Mouse (Mus musculus): ENCODE measurements around the gene D630039A03Rik. TPM values are rescaled to one million over a fixed set of nuclear protein-coding genes. Genes with fewer than 3 reads are reported as not detected.
A peak's percentile ranks its signal among the peaks of the same experiment; 100 is the strongest.

D630039A03Rik gene
- polyA plus RNA-seq, 1 experiment from 2014 or later: not detected

DNA sequence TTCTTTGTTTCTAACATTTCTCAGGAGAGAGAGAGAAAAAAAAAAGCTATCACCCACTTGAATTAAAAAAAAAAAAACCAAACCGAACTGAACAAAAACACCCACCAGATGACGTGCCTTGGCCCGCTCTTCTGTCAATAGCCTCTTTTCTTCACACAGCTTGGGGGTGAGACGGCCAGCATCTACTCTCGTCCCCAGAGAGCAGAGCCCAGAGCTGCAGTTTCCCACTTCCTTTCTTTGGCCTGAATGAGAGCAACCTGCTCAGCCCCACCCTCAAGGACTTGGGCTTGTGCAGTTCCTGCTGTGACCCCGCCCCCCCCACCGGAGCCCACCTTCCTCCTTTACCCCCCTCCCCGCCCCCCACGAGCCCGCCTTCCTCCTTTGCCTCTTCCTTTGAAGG lies 48.6 kb downstream of the D630039A03Rik start:
- no peaks in the 10 kb centered on the region for H3K9me3 ChIP-seq (replicated peaks; ENCODE audit: control insufficient read depth, low read length)
- H3K9ac ChIP-seq (ENCODE audit: low read length): no peak overlapping the region
- H3K36me3 ChIP-seq (ENCODE audit: control insufficient read depth, insufficient read depth, low read length): no peaks in the 10 kb centered on the region
- H3K4me3 ChIP-seq (ENCODE audit: low read depth, low read length): no peak overlapping the region
- H3K27me3 ChIP-seq (replicated peaks; ENCODE audit: control insufficient read depth, insufficient read depth, low read length): no peaks in the 10 kb centered on the region
- H3K4me1 ChIP-seq (ENCODE audit: control insufficient read depth, insufficient read depth, low read length): peaks cover 6% of the 10 kb centered on the region
- WGBS: 45% methylated on average over 10 of the region's 10 CpGs
- no peak for ATAC-seq
- H3K27ac ChIP-seq (ENCODE audit: low read depth, low read length): no peak overlapping the region
- no peak overlapping the region for H3K4me2 ChIP-seq (ENCODE audit: low read length)
- no peak for DNase-seq (ENCODE audit: low spot score)

DNA sequence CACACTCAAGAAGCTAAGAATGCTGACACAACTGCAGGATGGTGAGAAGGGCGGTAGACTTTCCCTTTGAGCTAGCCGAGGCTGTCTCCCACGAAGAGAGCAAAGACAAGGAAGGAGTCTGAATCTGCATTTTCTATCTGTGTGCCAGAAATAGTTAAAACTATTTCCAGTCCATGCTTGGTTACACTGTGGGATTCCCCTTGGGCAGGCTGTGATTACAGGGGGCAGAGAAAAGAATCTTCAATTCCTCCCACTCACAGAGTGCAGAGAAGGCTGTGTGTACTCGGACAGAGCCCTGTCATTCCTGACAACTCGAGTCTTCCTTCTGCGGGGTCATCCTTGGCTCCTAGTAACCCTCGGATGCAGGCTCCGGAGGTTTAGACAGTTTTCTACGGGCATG lies 49.1 kb downstream of the D630039A03Rik start:
- Histone ChIP-seq H3K4me2 (ENCODE audit: low read length) (no peak overlapping the region), H3K36me3 (ENCODE audit: control insufficient read depth, insufficient read depth, low read length) (no peaks in the 10 kb centered on the region), H3K27ac (ENCODE audit: low read depth, low read length) (no peak overlapping the region), H3K4me3 (ENCODE audit: low read depth, low read length) (no peak overlapping the region), H3K9ac (ENCODE audit: low read length) (no peak overlapping the region), H3K9me3 (replicated peaks; ENCODE audit: control insufficient read depth, low read length) (no peaks in the 10 kb centered on the region), H3K27me3 (replicated peaks; ENCODE audit: control insufficient read depth, insufficient read depth, low read length) (no peaks in the 10 kb centered on the region), H3K4me1 (ENCODE audit: control insufficient read depth, insufficient read depth, low read length) (peaks cover 6% of the 10 kb centered on the region)
- no peak for DNase-seq (ENCODE audit: low spot score)
- WGBS: 70% methylated on average over 9 of the region's 9 CpGs
- no peak for ATAC-seq

DNA sequence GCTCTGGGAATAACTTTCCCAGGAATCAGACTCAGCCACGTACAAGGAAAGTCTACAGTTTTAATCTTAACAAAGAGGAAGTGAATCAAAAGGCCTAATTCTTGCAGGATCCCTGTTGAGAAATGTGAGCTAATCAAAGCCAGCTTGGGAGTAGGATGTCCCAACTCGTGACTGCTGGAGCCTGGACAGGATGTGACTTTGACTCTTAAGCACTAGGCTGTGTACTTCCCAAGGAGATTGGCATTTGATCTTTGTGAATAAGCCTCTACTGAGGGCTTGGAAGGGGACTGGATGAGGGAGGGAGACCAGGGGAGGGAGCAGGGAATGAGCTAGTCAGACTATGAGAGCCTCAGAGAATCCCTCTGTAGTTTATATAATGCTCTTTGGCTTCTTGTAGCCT lies 50.0 kb downstream of the D630039A03Rik start:
- no peak overlapping the region for H3K4me3 ChIP-seq (ENCODE audit: low read depth, low read length)
- H3K27ac ChIP-seq (ENCODE audit: low read depth, low read length): no peak overlapping the region
- ATAC-seq (no peak), DNase-seq (ENCODE audit: low spot score) (peak; percentile 30)
- H3K4me1 ChIP-seq (ENCODE audit: control insufficient read depth, insufficient read depth, low read length): peaks cover 6% of the 10 kb centered on the region
- no peaks in the 10 kb centered on the region for H3K27me3 ChIP-seq (replicated peaks; ENCODE audit: control insufficient read depth, insufficient read depth, low read length)
- H3K4me2 ChIP-seq (ENCODE audit: low read length): no peak overlapping the region
- no peaks in the 10 kb centered on the region for H3K9me3 ChIP-seq (replicated peaks; ENCODE audit: control insufficient read depth, low read length)
- no peaks in the 10 kb centered on the region for H3K36me3 ChIP-seq (ENCODE audit: control insufficient read depth, insufficient read depth, low read length)
- 14% methylated on average over 2 of the region's 2 CpGs for WGBS
- no peak overlapping the region for H3K9ac ChIP-seq (ENCODE audit: low read length)

DNA sequence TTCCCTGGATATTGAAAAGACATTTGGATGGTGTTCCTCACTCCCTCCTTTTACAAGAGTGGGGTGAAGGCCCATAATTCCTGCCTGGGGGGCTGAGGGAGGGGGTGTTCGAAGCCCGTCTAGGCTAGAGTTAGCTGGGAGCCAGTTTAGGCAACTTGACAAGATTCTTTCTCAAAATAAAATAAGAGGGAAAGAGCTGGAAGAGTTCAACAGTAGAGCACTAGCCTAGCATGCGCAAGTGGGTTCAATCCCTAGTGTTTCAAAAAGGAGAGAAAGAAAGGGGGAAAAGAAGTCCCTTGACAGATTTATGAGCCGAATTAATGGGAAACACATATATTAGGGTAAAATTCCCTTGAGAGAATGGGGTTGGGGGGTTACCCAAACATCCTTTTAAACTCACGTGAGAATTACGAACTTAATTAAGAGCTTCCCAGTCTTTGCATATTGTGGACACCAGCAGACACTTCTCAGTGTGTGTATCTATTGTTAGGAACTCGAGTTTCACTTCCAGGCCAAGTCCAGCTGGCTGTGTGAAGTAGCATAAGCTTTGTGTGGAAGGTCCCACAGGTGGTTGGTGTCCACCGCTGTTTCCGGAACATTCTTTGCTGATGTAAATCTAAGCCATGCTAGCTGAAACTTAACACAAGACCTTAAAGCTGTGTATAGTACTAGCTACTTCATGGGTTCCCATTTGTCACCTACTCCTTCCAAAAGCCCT lies 53.7 kb downstream of the D630039A03Rik start:
- H3K9me3 ChIP-seq (replicated peaks; ENCODE audit: control insufficient read depth, low read length): no peaks in the 10 kb centered on the region
- no peak overlapping the region for H3K4me3 ChIP-seq (ENCODE audit: low read depth, low read length)
- DNase-seq (ENCODE audit: low spot score) (no peak), ATAC-seq (no peak)
- no peaks in the 10 kb centered on the region for H3K27me3 ChIP-seq (replicated peaks; ENCODE audit: control insufficient read depth, insufficient read depth, low read length)
- no peak overlapping the region for H3K27ac ChIP-seq (ENCODE audit: low read depth, low read length)
- no peak overlapping the region for H3K4me2 ChIP-seq (ENCODE audit: low read length)
- no peak overlapping the region for H3K9ac ChIP-seq (ENCODE audit: low read length)
- H3K36me3 ChIP-seq (ENCODE audit: control insufficient read depth, insufficient read depth, low read length): no peaks in the 10 kb centered on the region
- peaks cover 6% of the 10 kb centered on the region for H3K4me1 ChIP-seq (ENCODE audit: control insufficient read depth, insufficient read depth, low read length)
- 81% methylated on average over 9 of the region's 9 CpGs for WGBS

DNA sequence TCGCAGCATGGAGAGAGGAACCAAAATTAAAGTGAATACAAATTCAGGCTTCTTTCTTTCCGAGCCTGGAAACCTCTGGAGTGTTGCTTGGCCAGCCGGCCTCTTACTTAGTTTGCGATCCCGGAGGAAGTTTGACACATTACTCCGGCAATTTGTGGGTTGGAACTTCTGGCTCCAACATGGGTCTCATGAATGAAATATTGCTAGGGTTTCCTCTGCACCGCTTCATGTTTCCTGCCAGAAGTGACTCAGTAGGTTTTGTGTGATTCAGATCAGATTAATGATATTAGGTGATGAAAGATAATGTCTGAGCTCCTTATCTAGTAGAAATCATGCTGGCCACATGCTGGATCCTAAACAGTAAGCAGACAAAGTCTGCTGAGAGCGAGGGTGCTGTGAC lies 54.2 kb downstream of the D630039A03Rik start:
- Histone ChIP-seq H3K36me3 (ENCODE audit: control insufficient read depth, insufficient read depth, low read length) (no peaks in the 10 kb centered on the region), H3K4me1 (ENCODE audit: control insufficient read depth, insufficient read depth, low read length) (no peaks in the 10 kb centered on the region), H3K27ac (ENCODE audit: low read depth, low read length) (no peak overlapping the region), H3K9me3 (replicated peaks; ENCODE audit: control insufficient read depth, low read length) (no peaks in the 10 kb centered on the region), H3K4me3 (ENCODE audit: low read depth, low read length) (no peak overlapping the region), H3K9ac (ENCODE audit: low read length) (no peak overlapping the region), H3K27me3 (replicated peaks; ENCODE audit: control insufficient read depth, insufficient read depth, low read length) (no peaks in the 10 kb centered on the region), H3K4me2 (ENCODE audit: low read length) (no peak overlapping the region)
- 94% methylated on average over 8 of the region's 8 CpGs for WGBS
- ATAC-seq (no peak), DNase-seq (ENCODE audit: low spot score) (no peak)

DNA sequence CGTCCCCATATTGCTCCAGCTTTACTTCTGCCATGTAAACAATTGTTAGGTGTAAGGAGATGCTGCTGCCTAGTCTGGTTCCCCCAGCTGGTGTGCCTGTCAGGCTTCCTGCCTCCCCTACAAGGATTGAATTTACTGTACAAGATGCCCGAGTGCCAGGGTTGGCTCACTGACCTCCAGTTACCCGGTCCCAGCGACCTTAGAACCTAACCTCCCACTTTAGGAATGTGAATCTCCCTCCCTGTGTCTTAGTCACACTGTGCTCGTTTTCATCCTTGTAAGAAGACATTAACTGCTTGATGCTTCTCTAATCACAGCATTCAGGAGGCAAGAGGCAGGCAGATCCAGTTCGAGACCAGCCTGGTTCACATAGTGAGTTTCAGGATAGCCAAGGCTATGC lies 54.9 kb downstream of the D630039A03Rik start:
- Histone ChIP-seq H3K27me3 (replicated peaks; ENCODE audit: control insufficient read depth, insufficient read depth, low read length) (no peaks in the 10 kb centered on the region), H3K4me3 (ENCODE audit: low read depth, low read length) (no peak overlapping the region), H3K4me1 (ENCODE audit: control insufficient read depth, insufficient read depth, low read length) (no peaks in the 10 kb centered on the region), H3K27ac (ENCODE audit: low read depth, low read length) (no peak overlapping the region), H3K9me3 (replicated peaks; ENCODE audit: control insufficient read depth, low read length) (no peaks in the 10 kb centered on the region), H3K9ac (ENCODE audit: low read length) (no peak overlapping the region), H3K4me2 (ENCODE audit: low read length) (no peak overlapping the region), H3K36me3 (ENCODE audit: control insufficient read depth, insufficient read depth, low read length) (0 out of 2 replicates have a peak, but pooled peaks cover 4% of the 10 kb centered on the region)
- ATAC-seq (no peak), DNase-seq (ENCODE audit: low spot score) (no peak)
- WGBS: 84% methylated on average over 6 of the region's 6 CpGs

DNA sequence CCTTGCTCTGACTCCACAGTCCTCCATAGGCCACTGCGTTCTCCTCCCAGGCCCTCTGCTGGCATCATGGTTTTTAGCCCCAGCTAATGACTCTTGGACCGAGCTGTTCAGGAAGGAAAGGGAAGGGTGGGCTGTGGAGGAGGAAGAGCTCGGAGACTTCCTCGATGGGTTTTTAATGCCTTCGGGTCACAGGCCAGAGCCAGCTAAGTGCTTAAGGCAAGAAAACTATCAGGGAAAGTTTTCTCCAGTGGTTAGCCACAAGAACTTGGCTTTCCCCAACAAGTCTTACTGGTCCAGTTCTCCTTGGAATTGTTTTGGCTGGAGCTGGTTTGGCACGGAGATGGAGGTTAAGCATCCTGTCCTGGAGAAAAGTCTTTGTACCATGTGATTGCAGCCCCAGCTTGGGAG lies 55.9 kb downstream of the D630039A03Rik start:
- no peak overlapping the region for H3K9ac ChIP-seq (ENCODE audit: low read length)
- no peak for ATAC-seq
- H3K36me3 ChIP-seq (ENCODE audit: control insufficient read depth, insufficient read depth, low read length): peaks cover 8% of the 10 kb centered on the region; the same call in 1 of the 2 replicates
- H3K27me3 ChIP-seq (replicated peaks; ENCODE audit: control insufficient read depth, insufficient read depth, low read length): no peaks in the 10 kb centered on the region
- no peak overlapping the region for H3K4me2 ChIP-seq (ENCODE audit: low read length)
- no peak overlapping the region for H3K4me3 ChIP-seq (ENCODE audit: low read depth, low read length)
- DNase-seq (ENCODE audit: low spot score): no peak
- 93% methylated on average over 6 of the region's 6 CpGs for WGBS
- H3K4me1 ChIP-seq (ENCODE audit: control insufficient read depth, insufficient read depth, low read length): no peaks in the 10 kb centered on the region
- H3K27ac ChIP-seq (ENCODE audit: low read depth, low read length): no peak overlapping the region
- H3K9me3 ChIP-seq (replicated peaks; ENCODE audit: control insufficient read depth, low read length): no peaks in the 10 kb centered on the region

Other genes with a start within 250 kb of the D630039A03Rik start
- gene Akap2, start 198.6 kb downstream of the D630039A03Rik start, polyA plus RNA-seq (2014; fragmentation: Nextera tagmentation; extraction: Ambion mirVana): 5.0 and 5.7 TPM in 2 replicates
- 311 and 362 TPM in 2 replicates for gene Txn1, start 40.1 kb upstream of the D630039A03Rik start, polyA plus RNA-seq (2014; fragmentation: Nextera tagmentation; extraction: Ambion mirVana)
- gene Txndc8, start 92.8 kb upstream of the D630039A03Rik start, polyA plus RNA-seq (2014; fragmentation: Nextera tagmentation; extraction: Ambion mirVana): not detected in 2 replicates

All from forebrain, embryonic 14.5 days (tissue).